ENCODE assay signal across 8 mouse cellular contexts in the genomic region with DNA sequence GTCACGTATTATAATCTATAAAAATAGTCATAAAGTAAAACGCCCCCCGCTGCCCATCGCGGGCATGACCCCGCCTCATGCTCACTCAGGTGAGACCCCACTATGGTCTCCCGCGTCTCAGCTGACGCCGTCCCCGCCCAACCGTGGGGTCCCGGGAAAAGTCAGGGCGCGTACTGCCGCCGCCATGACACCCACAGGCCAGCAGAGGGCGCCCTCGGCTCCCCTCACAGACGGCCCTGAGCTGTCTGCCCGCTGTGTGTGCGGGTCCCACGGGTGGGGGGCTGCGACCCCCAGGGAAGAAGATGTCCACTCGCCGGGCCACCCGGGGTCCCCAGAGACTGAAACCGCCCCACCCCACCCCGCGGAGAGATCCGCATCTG. TPM values are rescaled to one million over a fixed set of nuclear protein-coding genes. Genes with fewer than 3 reads are reported as not detected.
A peak's percentile ranks its signal among the peaks of the same experiment; 100 is the strongest.
DNase-seq lines count a peak whose midpoint lies in the region; ATAC-seq and TF ChIP-seq lines count a peak whose summit lies in the region.

No protein-coding gene starts in this region.

- H3K27me3 ChIP-seq in hindbrain, embryonic 12.5 days, result no peaks in the 10 kb centered on the region

- DNase-seq in NIH3T3 (ENCODE audit: low read depth), result peak; percentile 89
- peak; percentile 83 for DNase-seq in cerebellum, adult 8-10 months
- DNase-seq in frontal cortex, postnatal 10 days (ENCODE audit: low spot score in 2 of 2), result peak; percentile 85 to 87
- peak; percentile 80 to 85 for DNase-seq in left cerebral cortex, adult 2 months (ENCODE audit: extremely low spot score in 1 of 2, low spot score in 2 of 2)
- peak; percentile 78 for DNase-seq in right cerebral cortex, postnatal 14 days
- DNase-seq in urinary bladder, postnatal 14 days (ENCODE audit: low spot score), result peak; percentile 73

- 0 out of 2 replicates have a peak, but pooled peaks cover 3% of the 10 kb centered on the region for H3K4me1 ChIP-seq in hindbrain, embryonic 12.5 days

- ATAC-seq in hindbrain, embryonic 12.5 days (ENCODE audit: low FRiP score), result peak; percentile 29

- under 1% methylated on average over 30 of the region's 31 CpGs for whole genome bisulfite sequencing in hindbrain, embryonic 12.5 days
- under 1% methylated on average over 20 of the region's 31 CpGs for WGBS in macrophage (ENCODE audit: missing documents)

- H3K9me3 ChIP-seq in hindbrain, embryonic 12.5 days (replicated peaks), result peaks cover 3% of the 10 kb centered on the region

- peak overlapping the region; percentile 93 for H3K27ac ChIP-seq in hindbrain, embryonic 12.5 days
- peak overlapping the region; percentile 91 for H3K27ac ChIP-seq in left cerebral cortex, adult 2 months
- H3K27ac ChIP-seq in macrophage, result peak overlapping the region; percentile 77

- peak overlapping the region; percentile 48 for H3K4me3 ChIP-seq in hindbrain, embryonic 12.5 days
- H3K4me3 ChIP-seq in left cerebral cortex, adult 2 months, result peak overlapping the region; percentile 65
- peak overlapping the region; percentile 43 for H3K4me3 ChIP-seq in macrophage (ENCODE audit: inconsistent target)

- H3K9ac ChIP-seq in hindbrain, embryonic 12.5 days, result peak overlapping the region; percentile 61

- peak; percentile 88 for TF ChIP-seq CTCF in left cerebral cortex, adult 2 months (IDR thresholded peaks at IDR 0.05)

- H3K36me3 ChIP-seq in hindbrain, embryonic 12.5 days, result no peaks in the 10 kb centered on the region
- no peaks in the 10 kb centered on the region for H3K36me3 ChIP-seq in macrophage (ENCODE audit: inconsistent target)

- intact Hi-C loops in left cerebral cortex, adult 2 months (cut with DNase I), result loop anchor here (1.0 to 2.0 kb wide), 2 partner anchors 30 to 140 kb away; partner anchors contain the start of gene Scaf8

- no peaks in the 10 kb centered on the region for H3K79me2 ChIP-seq in macrophage (ENCODE audit: inconsistent target)

- peak overlapping the region; percentile 60 for H3K4me2 ChIP-seq in hindbrain, embryonic 12.5 days (replicated peaks)

RNA-seq across cellular contexts. Expression of gene Scaf8, which starts 30.2 kb away (rescaled TPM):
- polyA plus RNA-seq in hindbrain, embryonic 12.5 days (2016; fragmentation: Nextera tagmentation; extraction: Ambion mirVana), result 29.6 and 32.1 TPM in 2 replicates
- total RNA-seq in left cerebral cortex, adult 2 months (2021), result 10 to 100 TPM; 58.8 to 63.6 TPM
- total RNA-seq in macrophage (2018; cell fraction: chromatin; rRNA removed), result 100 to 1,000 TPM in 13 of 26 experiments, 10 to 100 TPM in 13; 47.1 to 130 (median 101) TPM
- 10 to 100 TPM; 17.4 to 30.4 (median 24.6) TPM for total RNA-seq in macrophage (2018; cell fraction: cytosol; rRNA removed)
- total RNA-seq in macrophage (2018; cell fraction: nucleus; rRNA removed), result 10 to 100 TPM; 32.3 to 96.0 (median 60.7) TPM
- 18.3 to 24.5 TPM (median 22.6 TPM) in 3 replicates for polyA plus RNA-seq in macrophage (2018)

Comparison
In these comparisons a context has a peak if more than half of its experiments do, and no peak if none do; other contexts are left out.
1. Peak in every context shown above with its lines: DNase-seq, ATAC-seq, H3K4me3 ChIP-seq and H3K27ac ChIP-seq.